Mouse (Mus musculus) liver, postnatal 0 days (tissue): ENCODE measurements around the gene Cacna2d2.

Experiments used
- CTCF ChIP-seq: sonication (generic); IDR thresholded peaks from 2 replicates; pipeline ENCODE4 v1.5.1; 2016; ENCODE audit warnings: antibody characterized with exemption, low read depth
- EP300 ChIP-seq: IDR thresholded peaks from 2 replicates; pipeline ENCODE4 v1.6.1; 2016; ENCODE audit warnings: antibody characterized with exemption, low read depth, mild to moderate bottlenecking

GRCm38 (mm10) chr9:107551117-107551889 is 151.9 kb downstream of the Cacna2d2 start, which contains the start of gene Rassf1:
- no peak for TF ChIP-seq CTCF
- no peak for TF ChIP-seq EP300
